Mouse (Mus musculus) testis, adult 2 months (tissue): ENCODE measurements around the gene Lpar5. TPM values are rescaled to one million over a fixed set of nuclear protein-coding genes. Genes with fewer than 3 reads are reported as not detected.
A peak's percentile ranks its signal among the peaks of the same experiment; 100 is the strongest.
"Not testable (repeated sequence)": the region's sequence is repeated elsewhere in the genome, so short reads cannot be mapped to it uniquely, and the experiment has no call there.

Experiments used
- H3K27ac ChIP-seq: fragments of 200-500 bp; 2 replicates; pipeline ENCODE4 v1.5.1; 2012; ENCODE audit warnings: low read depth, low read length; ENCODE audit not compliant: control insufficient read depth, insufficient read depth
- H3K27me3 ChIP-seq: fragments of 200-500 bp; 2 replicates; pipeline ENCODE4 v1.6.1; 2012; ENCODE audit warnings: mild to moderate bottlenecking, low read length, moderate library complexity; ENCODE audit not compliant: control insufficient read depth, insufficient read depth
- H3K36me3 ChIP-seq: fragments of 200-500 bp; 2 replicates; pipeline ENCODE4 v1.6.1; 2012; ENCODE audit warnings: mild to moderate bottlenecking, low read length; ENCODE audit not compliant: control insufficient read depth, insufficient read depth
- H3K4me1 ChIP-seq: fragments of 200-500 bp; 2 replicates; pipeline ENCODE4 v1.6.1; 2012; ENCODE audit warnings: low read length; ENCODE audit not compliant: control insufficient read depth, insufficient read depth
- H3K4me3 ChIP-seq: fragments of 200-500 bp; 2 replicates; pipeline ENCODE4 v1.5.1; 2012; ENCODE audit warnings: low read depth, mild to moderate bottlenecking, low read length, moderate library complexity, mixed read lengths; ENCODE audit not compliant: control insufficient read depth
- CTCF ChIP-seq: fragments of 200-500 bp; IDR thresholded peaks from 2 replicates; pipeline ENCODE4 v1.5.1; 2012; ENCODE audit warnings: low read depth, mild to moderate bottlenecking, inconsistent platforms, low read length, moderate library complexity; ENCODE audit not compliant: control insufficient read depth, insufficient read depth, insufficient replicate concordance
- POLR2A ChIP-seq: fragments of 200-500 bp; IDR thresholded peaks from 2 replicates; pipeline ENCODE4 v1.6.1; 2012; ENCODE audit warnings: low read depth, mild to moderate bottlenecking, inconsistent platforms, low read length, moderate library complexity; ENCODE audit not compliant: control insufficient read depth
- polyA plus RNA-seq: library from polyadenylated mRNA; depleted of rRNA; stranded (reverse); fragments of >200 nt; gene quantifications from 2 replicates; pipeline ENCODE4 v1.2.3, GENCODE M21; 2012

The Lpar5 gene
- polyA plus RNA-seq, 1 experiment = 0.32 TPM

- Histone ChIP-seq H3K27me3 (no peaks in the 10 kb centered on the region), H3K36me3 (no peaks in the 10 kb centered on the region; the same call in 1 of the 2 replicates), H3K4me3 (no peak overlapping the region), H3K27ac (no peak overlapping the region), H3K4me1 (peaks cover 2% of the 10 kb centered on the region)
- no peak for TF ChIP-seq CTCF
- no peak for TF ChIP-seq POLR2A
These were observed 25.6 kb upstream of the Lpar5 start for GRCm38 (mm10) chr6:125042081-125042480.

GRCm38 (mm10) chr6:125046691-125047090, 21.0 kb upstream of the Lpar5 start:
- H3K4me3 ChIP-seq = peak overlapping the region; percentile 52; the same call in 1 of the 2 replicates
- H3K4me1 ChIP-seq = peaks cover 8% of the 10 kb centered on the region
- H3K27me3 ChIP-seq = no peaks in the 10 kb centered on the region
- no peak overlapping the region for H3K27ac ChIP-seq
- H3K36me3 ChIP-seq = no peaks in the 10 kb centered on the region; the same call in none of the 2 replicates
- no peak for TF ChIP-seq POLR2A
- peak; percentile 60; the same call in 1 of the 2 replicates for TF ChIP-seq CTCF

- H3K4me3 ChIP-seq = peak within 1 kb of the TSS; percentile 94
- peaks cover 8% of the 10 kb centered on the region for H3K4me1 ChIP-seq
- no peaks in the 10 kb centered on the region for H3K27me3 ChIP-seq
- peak within 1 kb of the TSS; percentile 95 for H3K27ac ChIP-seq
- no peaks in the 10 kb centered on the region; the same call in none of the 2 replicates for H3K36me3 ChIP-seq
- TF ChIP-seq CTCF (no peak), POLR2A (peak; percentile 98)
These were observed 18.0 kb upstream of the Lpar5 start, which contains the start of gene Acrbp for GRCm38 (mm10) chr6:125049678-125050077. Gene Acrbp, plus strand, starts transcription at chr6:125049689.

GRCm38 (mm10) chr6:125051237-125051636, 16.5 kb upstream of the Lpar5 start:
- Histone ChIP-seq H3K4me3 (peak overlapping the region; percentile 94), H3K27me3 (no peaks in the 10 kb centered on the region), H3K36me3 (no peaks in the 10 kb centered on the region; the same call in none of the 2 replicates), H3K27ac (no peak overlapping the region), H3K4me1 (peaks cover 8% of the 10 kb centered on the region)
- TF ChIP-seq CTCF (peak; percentile 27; the same call in 1 of the 2 replicates), POLR2A (no peak)

GRCm38 (mm10) chr6:125061493-125061892, 6.2 kb upstream of the Lpar5 start:
- H3K36me3 ChIP-seq = no peaks in the 10 kb centered on the region
- no peak overlapping the region for H3K4me3 ChIP-seq
- no peak overlapping the region for H3K27ac ChIP-seq
- H3K4me1 ChIP-seq = no peaks in the 10 kb centered on the region
- TF ChIP-seq CTCF = no peak
- no peak for TF ChIP-seq POLR2A
- H3K27me3 ChIP-seq = no peaks in the 10 kb centered on the region

GRCm38 (mm10) chr6:125062511-125062910, 5.2 kb upstream of the Lpar5 start:
- Histone ChIP-seq H3K4me1 (no peaks in the 10 kb centered on the region), H3K36me3 (no peaks in the 10 kb centered on the region), H3K4me3 (no peak overlapping the region), H3K27me3 (no peaks in the 10 kb centered on the region), H3K27ac (no peak overlapping the region)
- TF ChIP-seq CTCF (no peak), POLR2A (no peak)

GRCm38 (mm10) chr6:125063906-125064305, 3.8 kb upstream of the Lpar5 start:
- no peak for TF ChIP-seq POLR2A
- no peak for TF ChIP-seq CTCF
- Histone ChIP-seq H3K27me3 (no peaks in the 10 kb centered on the region), H3K4me1 (no peaks in the 10 kb centered on the region), H3K4me3 (no peak overlapping the region), H3K36me3 (no peaks in the 10 kb centered on the region), H3K27ac (no peak overlapping the region)

- not testable (repeated sequence) for H3K4me3 ChIP-seq, H3K27me3 ChIP-seq, H3K36me3 ChIP-seq, H3K4me1 ChIP-seq, H3K27ac ChIP-seq
These were observed 2.5 kb upstream of the Lpar5 start for GRCm38 (mm10) chr6:125065223-125065622.
